Mouse (Mus musculus) spleen, postnatal 14 days (tissue): Measurements from ENCODE around the gene Skiv2l.
"Not testable (repeated sequence)": the region's sequence is repeated elsewhere in the genome, so short reads cannot be mapped to it uniquely, and the experiment has no call there.

ENCODE experiments used
- DNase-seq, 2 experiments: peaks; one replicate each; pipeline ENCODE4 v3.0.0; 2021 to 2022; ENCODE audit warnings: low spot score in 2 of 2

Gene Skiv2l

GRCm38 (mm10) chr17:34874321-34874720, 24.3 kb upstream of the Skiv2l start:
- DNase-seq = no peak

- no peak for DNase-seq
These were observed 16.0 kb upstream of the Skiv2l start for GRCm38 (mm10) chr17:34865981-34866380.

GRCm38 (mm10) chr17:34862416-34863081, 12.5 kb upstream of the Skiv2l start, which contains the start of gene Cfb:
Gene Cfb, minus strand, starts transcription at chr17:34862518.
- DNase-seq = no peak

- peak in 1 of 2 experiments; percentile 5 for DNase-seq
These were observed 11.8 kb upstream of the Skiv2l start for GRCm38 (mm10) chr17:34861704-34862415.

- DNase-seq = no peak
These were observed 10.5 kb upstream of the Skiv2l start for GRCm38 (mm10) chr17:34860514-34860913.

GRCm38 (mm10) chr17:34858670-34859069, 8.7 kb upstream of the Skiv2l start:
- DNase-seq = no peak

- peak in 1 of 2 experiments; percentile 57 for DNase-seq
These were observed 5.8 kb upstream of the Skiv2l start for GRCm38 (mm10) chr17:34855825-34856224.

- DNase-seq = no peak
These were observed 4.8 kb upstream of the Skiv2l start for GRCm38 (mm10) chr17:34854761-34855160.

- no peak for DNase-seq
These were observed 3.5 kb upstream of the Skiv2l start for GRCm38 (mm10) chr17:34853511-34853910.

GRCm38 (mm10) chr17:34850517-34851125, 611 bp upstream of the Skiv2l start:
- no peak for DNase-seq

GRCm38 (mm10) chr17:34847615-34848014, 2.4 kb downstream of the Skiv2l start:
- DNase-seq = no peak

GRCm38 (mm10) chr17:34847192-34847591, 2.8 kb downstream of the Skiv2l start:
- DNase-seq = no peak

- no peak for DNase-seq
These were observed 5.1 kb downstream of the Skiv2l start for GRCm38 (mm10) chr17:34844884-34845283.

GRCm38 (mm10) chr17:34840736-34841307, 9.2 kb downstream of the Skiv2l start:
- DNase-seq = no peak

GRCm38 (mm10) chr17:34838785-34839184, 11.2 kb downstream of the Skiv2l start:
- DNase-seq = no peak

- no peak for DNase-seq
These were observed 12.3 kb downstream of the Skiv2l start for GRCm38 (mm10) chr17:34837464-34838324.

- DNase-seq = peak; percentile 87 to 93
These were observed 13.2 kb downstream of the Skiv2l start, which contains the start of the genes Stk19 and Dxo for GRCm38 (mm10) chr17:34836856-34837221. Gene Stk19, minus strand, starts transcription at chr17:34836945. Gene Dxo, plus strand, starts transcription at chr17:34837019.

- no peak for DNase-seq
These were observed 13.7 kb downstream of the Skiv2l start for GRCm38 (mm10) chr17:34836155-34836855.

- not testable (repeated sequence) for DNase-seq
These were observed 19.2 kb downstream of the Skiv2l start for GRCm38 (mm10) chr17:34830776-34831175.

- no peak for DNase-seq
These were observed 35.1 kb downstream of the Skiv2l start for GRCm38 (mm10) chr17:34814818-34815370.
